Mouse (Mus musculus) layer of hippocampus, postnatal 36 days (tissue): ENCODE results near the gene Vbp1. TPM values are rescaled to one million over a fixed set of nuclear protein-coding genes. Genes with fewer than 3 reads are reported as not detected.

Experiments used
- DNase-seq, 2 experiments: peaks; one replicate each; pipeline ENCODE4 v3.0.0; 2022
- total RNA-seq, 2 experiments: library from RNA; stranded (reverse); gene quantifications; 2 replicates each; pipeline ENCODE4 v1.2.3; 2021

The Vbp1 gene
- total RNA-seq, result 10 to 100 TPM; 80.2 to 87.0 TPM

DNA sequence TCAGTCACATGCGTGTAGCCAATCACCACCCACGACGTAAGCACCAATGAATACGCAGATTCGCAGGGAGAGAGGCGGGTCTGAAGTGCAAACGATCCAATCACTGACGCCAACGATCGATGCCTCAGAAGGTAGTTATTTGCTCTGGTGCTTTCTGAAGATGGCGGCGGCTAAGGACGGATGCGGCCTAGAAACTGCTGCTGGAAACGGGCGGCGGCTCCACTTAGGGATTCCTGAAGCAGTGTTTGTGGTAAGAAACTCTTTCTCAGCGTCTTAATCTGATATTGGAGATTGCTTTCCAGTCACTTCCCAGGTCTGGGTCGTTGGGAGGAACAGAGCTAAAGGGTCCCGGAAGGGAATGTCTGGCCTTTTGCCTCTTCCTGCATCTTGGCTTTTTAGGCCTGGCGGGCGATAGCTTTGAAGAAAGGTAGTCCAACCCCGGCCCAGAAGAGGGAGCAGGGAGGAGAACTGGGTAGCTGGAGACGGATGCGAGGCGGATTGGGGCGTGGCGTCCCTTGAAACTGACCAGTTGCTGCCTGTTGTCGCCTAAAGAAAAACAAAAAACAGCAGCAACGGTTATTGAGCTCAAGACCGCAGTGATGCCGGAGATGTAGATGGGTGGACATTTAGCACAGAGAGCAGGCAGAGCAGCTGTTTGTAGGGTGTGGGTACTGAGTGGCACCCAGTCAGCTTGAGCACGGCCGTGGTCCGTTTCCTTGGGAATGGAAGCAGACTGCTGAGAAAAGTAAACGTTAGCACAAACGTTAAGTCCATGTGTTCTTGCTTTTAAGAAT lies at the start of gene Vbp1:
Vbp1 (plus strand) TSS at position 121 of the 794 bp plus-strand sequence.
- DNase-seq, result peak; percentile 79 to 83

GRCm38 (mm10) chrX:75475182-75475644 lies 38.9 kb upstream of the Vbp1 start:
- peak; percentile 49 to 55 for DNase-seq

- DNase-seq, result no peak
Observed at GRCm38 (mm10) chrX:75489886-75490285, 24.2 kb upstream of the Vbp1 start.

DNA sequence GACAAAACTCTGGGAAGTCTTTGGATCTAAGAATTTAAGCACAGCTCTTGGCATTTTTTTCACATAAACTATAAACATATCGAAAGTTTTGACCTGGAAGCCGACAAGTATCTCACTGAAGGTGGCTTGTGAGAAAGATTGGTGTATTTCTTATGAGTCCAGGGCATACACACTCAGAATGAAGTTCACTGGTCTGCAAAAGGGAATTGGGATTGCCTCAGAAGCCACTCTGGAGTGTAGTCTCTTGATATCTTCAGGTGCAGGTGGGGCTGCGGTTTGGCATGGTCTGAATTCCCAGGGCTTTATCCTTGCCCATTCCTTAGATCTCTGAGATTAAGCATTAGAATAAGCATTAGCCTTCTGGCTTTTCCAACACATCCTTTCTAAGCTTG lies 316 bp upstream of the Vbp1 start:
- no peak for DNase-seq

- DNase-seq, result peak; percentile 67 to 71
Observed at GRCm38 (mm10) chrX:75577582-75578324, 63.7 kb downstream of the Vbp1 start, which contains the start of gene Rab39b. Gene Rab39b, minus strand, starts transcription at chrX:75578231.

DNA sequence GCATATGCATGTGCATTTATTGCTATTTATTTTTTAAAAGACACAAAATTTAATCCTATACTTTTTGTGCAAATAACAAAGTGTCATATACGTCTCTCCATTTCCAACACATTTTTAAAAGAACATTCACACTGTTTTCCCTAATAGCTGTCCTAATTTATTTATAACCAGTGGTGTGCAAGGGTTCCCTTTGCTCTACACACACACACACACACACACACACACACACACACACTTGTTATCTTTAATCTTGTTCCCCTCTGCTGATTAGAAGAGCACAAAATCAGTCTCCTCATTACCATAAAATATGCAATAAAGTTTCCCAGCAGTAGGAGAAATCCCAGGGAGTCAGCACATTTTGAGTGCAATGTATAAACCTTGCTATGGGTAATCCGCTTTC lies 64.4 kb downstream of the Vbp1 start:
- no peak for DNase-seq

Other genes with a start within 250 kb of the Vbp1 start
- 10 to 100 TPM; 50.4 to 54.1 TPM for gene Fundc2, start 131.9 kb upstream of the Vbp1 start, total RNA-seq
- gene F8, start 131.7 kb upstream of the Vbp1 start, total RNA-seq, result 1 to 10 TPM; 2.5 to 2.7 TPM
- gene Cmc4, start 97.7 kb upstream of the Vbp1 start, total RNA-seq, result 10 to 100 TPM; 14.0 to 15.7 TPM
- 10 to 100 TPM in 1 of 2 experiments, 1 to 10 TPM in 1; 9.2 to 10.4 TPM for gene Mtcp1, start 97.7 kb upstream of the Vbp1 start, total RNA-seq
- gene Brcc3, start 97.7 kb upstream of the Vbp1 start, total RNA-seq, result 10 to 100 TPM; 34.9 to 35.7 TPM
- gene Rab39b, start 63.9 kb downstream of the Vbp1 start, total RNA-seq, result 10 to 100 TPM; 41.6 to 43.1 TPM